Mouse (Mus musculus) midbrain, embryonic 14.5 days (tissue): ENCODE data around the gene Igf2bp2. TPM values are rescaled to one million over a fixed set of nuclear protein-coding genes. Genes with fewer than 3 reads are reported as not detected.

ENCODE experiments used
- ATAC-seq: fragments of 200-750 bp; cut with Nextera tagmentation; 2 replicates; pipeline ENCODE4 v1.8.0; 2017; ENCODE audit warnings: moderate number of reproducible peaks, moderate library complexity; ENCODE audit not compliant: low FRiP score, low TSS enrichment
- DNase-seq: peaks from one replicate; pipeline ENCODE4 v3.0.0-alpha.2; 2015
- H3K27ac ChIP-seq: fragments of 300-500 bp; sonication (generic); replicated peaks from 2 replicates; pipeline ENCODE4 v1.5.1; 2014; ENCODE audit warnings: mild to moderate bottlenecking, low read depth, low read length, moderate library complexity
- H3K27me3 ChIP-seq: fragments of 300-500 bp; sonication (generic); 2 replicates; pipeline ENCODE4 v1.6.1; 2014; ENCODE audit warnings: low read length, control low read depth, mixed read lengths; ENCODE audit not compliant: control insufficient read depth, insufficient read depth
- H3K36me3 ChIP-seq: fragments of 300-500 bp; sonication (generic); 2 replicates; pipeline ENCODE4 v1.6.1; 2014; ENCODE audit warnings: low read length, control low read depth; ENCODE audit not compliant: control insufficient read depth, insufficient read depth
- H3K4me1 ChIP-seq: fragments of 300-500 bp; sonication (generic); 2 replicates; pipeline ENCODE4 v1.6.1; 2014; ENCODE audit warnings: mild to moderate bottlenecking, antibody characterized with exemption, low read length, control low read depth; ENCODE audit not compliant: control insufficient read depth, insufficient read depth
- H3K4me2 ChIP-seq: fragments of 300-500 bp; sonication (generic); 2 replicates; pipeline ENCODE4 v1.6.1; 2014; ENCODE audit warnings: mild to moderate bottlenecking, low read length, moderate library complexity
- H3K4me3 ChIP-seq: fragments of 300-500 bp; sonication (generic); replicated peaks from 2 replicates; pipeline ENCODE4 v1.5.1; 2014; ENCODE audit warnings: low read depth, low read length
- H3K9ac ChIP-seq: fragments of 300-500 bp; sonication (generic); replicated peaks from 2 replicates; pipeline ENCODE4 v1.6.1; 2014; ENCODE audit warnings: mild to moderate bottlenecking, low read length, moderate library complexity
- H3K9me3 ChIP-seq: fragments of 300-500 bp; sonication (generic); 2 replicates; pipeline ENCODE4 v1.6.1; 2016; ENCODE audit warnings: low read length, control low read depth, mixed read lengths; ENCODE audit not compliant: control insufficient read depth
- WGBS: fragments of 180-500 bp; shearing (Covaris S2); extraction: QIAGEN DNeasy Blood & Tissue Kit; methylation state at CpG from one replicate; pipeline ENCODE4 v1.1.7; 2014; 5-methylcytosine and 5-hydroxymethylcytosine counted together
- polyA plus RNA-seq: library from polyadenylated mRNA; unstranded; fragments of >200 nt; fragmentation: Nextera tagmentation; extraction: Ambion mirVana; gene quantifications from 2 replicates; pipeline ENCODE4 v1.2.1, GENCODE M21; 2014

The Igf2bp2 gene
- polyA plus RNA-seq, 1 experiment from 2014 or later, result 20.2 TPM

DNA sequence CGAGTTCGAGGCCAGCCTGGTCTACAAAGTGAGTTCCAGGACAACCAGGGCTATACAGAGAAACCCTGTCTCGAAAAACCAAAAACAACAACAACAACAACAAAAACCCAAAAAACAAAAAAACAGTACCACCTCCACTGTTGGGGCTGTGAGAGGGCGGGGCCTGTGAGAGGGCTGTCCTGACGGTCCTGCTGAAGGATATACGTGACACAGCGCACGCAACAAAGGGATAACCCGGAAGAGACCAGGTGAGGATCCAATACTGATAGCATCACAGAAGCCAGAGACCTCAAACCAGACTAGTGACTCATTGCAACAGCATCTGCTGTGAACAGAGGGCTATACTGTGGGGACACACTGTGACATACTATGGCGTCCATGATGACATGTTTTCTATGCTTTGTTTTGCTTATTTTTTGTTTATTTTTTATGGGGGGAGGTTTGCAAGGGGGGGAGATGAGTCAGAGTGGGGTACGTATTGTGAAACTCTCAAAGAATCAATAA, 10.1 kb downstream of the Igf2bp2 start:
- ATAC-seq, result no peak
- Histone ChIP-seq H3K4me3 (no peak overlapping the region), H3K4me2 (no peak overlapping the region), H3K9me3 (no peaks in the 10 kb centered on the region), H3K4me1 (no peaks in the 10 kb centered on the region; the same call in 1 of the 2 replicates), H3K27me3 (no peaks in the 10 kb centered on the region), H3K9ac (no peak overlapping the region), H3K27ac (no peak overlapping the region), H3K36me3 (no peaks in the 10 kb centered on the region)
- no peak for DNase-seq
- 95% methylated on average over 11 of the region's 11 CpGs for WGBS

DNA sequence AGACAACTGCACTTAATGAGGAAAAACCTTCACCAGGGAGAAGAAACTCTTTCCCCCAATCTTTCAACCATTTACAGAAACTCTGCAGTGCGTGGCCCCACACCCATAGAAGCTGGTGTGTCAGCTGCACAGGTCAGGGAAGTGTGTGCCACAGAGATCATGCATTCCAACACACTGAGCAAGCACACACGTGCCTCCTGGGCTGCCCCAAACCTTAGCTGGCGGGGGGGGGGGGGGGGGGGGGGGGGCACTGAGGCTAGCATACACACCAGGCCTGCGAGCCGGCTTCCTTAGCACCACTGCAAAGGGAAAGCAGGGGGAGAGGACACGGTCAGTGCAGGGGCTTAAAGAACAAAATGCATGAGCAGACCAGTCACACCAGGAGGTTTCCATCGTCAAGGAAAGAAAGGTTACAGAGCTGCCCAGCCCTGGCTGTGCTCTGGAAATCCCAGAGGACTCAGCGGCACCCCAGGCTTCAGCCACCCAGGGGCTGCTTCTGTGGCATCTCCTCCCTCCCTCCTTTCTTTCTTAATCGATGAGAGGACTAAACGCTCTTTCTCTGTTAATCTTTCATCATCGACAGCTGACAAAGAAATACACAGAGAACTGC, 11.3 kb downstream of the Igf2bp2 start:
- Histone ChIP-seq H3K9me3 (no peaks in the 10 kb centered on the region), H3K9ac (peak overlapping the region; percentile 39; the same call in 1 of the 2 replicates), H3K4me2 (peak overlapping the region; percentile 29), H3K4me1 (no peaks in the 10 kb centered on the region; the same call in 1 of the 2 replicates), H3K4me3 (no peak overlapping the region), H3K27ac (peak overlapping the region; percentile 57; the same call in 1 of the 2 replicates), H3K27me3 (no peaks in the 10 kb centered on the region), H3K36me3 (no peaks in the 10 kb centered on the region)
- WGBS, result 8% methylated on average over 11 of the region's 11 CpGs
- ATAC-seq (no peak), DNase-seq (peak; percentile 18)

DNA sequence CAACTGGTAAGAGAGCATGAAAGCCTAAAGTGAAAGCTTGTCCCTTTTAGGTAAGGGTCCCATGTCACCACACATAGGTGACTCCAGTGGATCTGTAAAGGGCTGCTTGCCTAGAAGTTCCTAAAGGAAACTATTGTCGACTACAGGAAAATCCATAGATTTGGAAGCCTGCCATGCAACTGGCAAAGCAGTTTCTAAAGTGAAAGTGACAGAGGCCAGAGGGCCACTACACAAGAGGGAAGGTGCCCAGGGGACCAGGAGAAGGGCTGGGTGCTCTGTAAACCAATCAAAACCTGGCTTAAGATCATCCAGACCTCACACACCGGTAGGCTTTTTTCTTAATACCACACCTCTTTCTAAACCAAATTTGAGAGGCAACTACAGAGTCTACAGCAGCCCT, 12.7 kb downstream of the Igf2bp2 start:
- WGBS, result 32% methylated on average over 2 of the region's 2 CpGs
- H3K9me3 ChIP-seq, result no peaks in the 10 kb centered on the region
- H3K9ac ChIP-seq, result no peak overlapping the region
- DNase-seq (no peak), ATAC-seq (no peak)
- no peaks in the 10 kb centered on the region for H3K27me3 ChIP-seq
- no peaks in the 10 kb centered on the region for H3K36me3 ChIP-seq
- H3K4me3 ChIP-seq, result no peak overlapping the region
- no peak overlapping the region for H3K27ac ChIP-seq
- H3K4me2 ChIP-seq, result no peak overlapping the region
- no peaks in the 10 kb centered on the region; the same call in 1 of the 2 replicates for H3K4me1 ChIP-seq

DNA sequence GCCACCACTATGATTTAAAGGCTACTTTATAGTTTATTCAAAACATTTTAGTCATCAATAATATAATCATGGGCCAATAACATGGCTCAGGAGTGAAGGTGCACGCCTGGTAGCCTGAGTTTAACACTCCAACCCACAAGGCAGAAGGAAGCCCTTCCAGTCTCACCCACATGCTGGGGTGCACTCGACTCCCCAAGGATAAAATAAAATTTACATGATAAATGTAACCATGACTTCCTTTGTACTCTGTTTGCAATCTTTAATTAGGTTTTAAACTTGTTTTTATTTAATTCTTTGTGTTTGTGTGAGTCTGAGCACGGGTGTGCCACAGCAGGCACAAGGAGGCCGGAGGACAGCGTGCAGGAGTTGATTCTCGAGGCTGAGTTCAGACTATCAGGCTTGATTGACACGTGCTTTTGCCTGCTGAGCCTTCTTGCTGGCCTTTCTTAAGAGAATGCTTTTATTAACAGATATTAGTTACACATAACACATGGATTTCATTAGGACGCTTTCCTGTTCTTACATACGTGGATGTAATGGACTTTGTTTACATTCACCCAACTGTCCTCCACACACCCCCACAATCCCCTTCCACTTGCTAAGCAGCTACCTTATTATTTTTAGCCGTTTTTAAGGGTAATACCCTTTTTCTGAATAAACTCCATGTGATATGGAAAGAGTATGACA, 13.3 kb downstream of the Igf2bp2 start:
- Histone ChIP-seq H3K9ac (no peak overlapping the region), H3K36me3 (no peaks in the 10 kb centered on the region), H3K27me3 (no peaks in the 10 kb centered on the region), H3K27ac (no peak overlapping the region), H3K4me1 (no peaks in the 10 kb centered on the region; the same call in 1 of the 2 replicates), H3K4me3 (no peak overlapping the region), H3K9me3 (no peaks in the 10 kb centered on the region), H3K4me2 (no peak overlapping the region)
- no peak for ATAC-seq
- no peak for DNase-seq
- 24% methylated on average over 10 of the region's 10 CpGs for WGBS

DNA sequence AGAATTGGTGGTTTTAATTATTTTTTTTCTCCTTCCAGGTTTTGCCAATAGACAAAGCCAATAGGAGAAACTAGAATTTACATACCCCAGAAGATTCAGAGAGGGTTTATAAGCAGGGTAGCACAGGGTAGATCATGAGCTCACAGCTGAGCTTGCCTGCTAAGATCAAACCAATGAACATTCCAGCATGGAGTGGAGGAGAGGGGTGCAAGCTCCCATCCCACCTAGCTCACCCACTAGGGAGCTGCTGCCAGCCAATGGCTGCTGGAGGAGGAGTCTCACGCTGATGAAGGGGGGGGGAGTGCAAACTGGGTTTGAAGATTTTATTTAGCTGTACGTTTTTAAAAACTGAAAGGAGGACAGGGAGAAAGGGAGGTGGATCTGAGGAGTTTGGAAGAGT, 14.0 kb downstream of the Igf2bp2 start:
- Histone ChIP-seq H3K9ac (no peak overlapping the region), H3K4me2 (no peak overlapping the region), H3K27me3 (no peaks in the 10 kb centered on the region), H3K36me3 (no peaks in the 10 kb centered on the region), H3K4me1 (no peaks in the 10 kb centered on the region; the same call in 1 of the 2 replicates), H3K9me3 (no peaks in the 10 kb centered on the region), H3K4me3 (no peak overlapping the region), H3K27ac (no peak overlapping the region)
- ATAC-seq (no peak), DNase-seq (no peak)
- WGBS, result 22% methylated on average over 2 of the region's 2 CpGs

- Histone ChIP-seq H3K36me3 (no peaks in the 10 kb centered on the region), H3K4me2 (no peak overlapping the region), H3K9ac (no peak overlapping the region), H3K9me3 (no peaks in the 10 kb centered on the region), H3K4me3 (no peak overlapping the region), H3K27ac (no peak overlapping the region), H3K27me3 (no peaks in the 10 kb centered on the region), H3K4me1 (no peaks in the 10 kb centered on the region; the same call in 1 of the 2 replicates)
- DNase-seq (no peak), ATAC-seq (no peak)
- WGBS, result 64% methylated on average over 1 of the region's 1 CpGs
These were observed 16.0 kb downstream of the Igf2bp2 start for GRCm38 (mm10) chr16:22147131-22147530.

- no peaks in the 10 kb centered on the region for H3K27me3 ChIP-seq
- no peaks in the 10 kb centered on the region for H3K9me3 ChIP-seq
- no peak overlapping the region for H3K4me2 ChIP-seq
- H3K4me1 ChIP-seq, result no peaks in the 10 kb centered on the region; the same call in 1 of the 2 replicates
- WGBS, result 94% methylated on average over 7 of the region's 7 CpGs
- no peak overlapping the region for H3K27ac ChIP-seq
- H3K9ac ChIP-seq, result no peak overlapping the region
- ATAC-seq (no peak), DNase-seq (no peak)
- no peaks in the 10 kb centered on the region for H3K36me3 ChIP-seq
- H3K4me3 ChIP-seq, result no peak overlapping the region
These were observed 17.0 kb downstream of the Igf2bp2 start for GRCm38 (mm10) chr16:22146071-22146470.

DNA sequence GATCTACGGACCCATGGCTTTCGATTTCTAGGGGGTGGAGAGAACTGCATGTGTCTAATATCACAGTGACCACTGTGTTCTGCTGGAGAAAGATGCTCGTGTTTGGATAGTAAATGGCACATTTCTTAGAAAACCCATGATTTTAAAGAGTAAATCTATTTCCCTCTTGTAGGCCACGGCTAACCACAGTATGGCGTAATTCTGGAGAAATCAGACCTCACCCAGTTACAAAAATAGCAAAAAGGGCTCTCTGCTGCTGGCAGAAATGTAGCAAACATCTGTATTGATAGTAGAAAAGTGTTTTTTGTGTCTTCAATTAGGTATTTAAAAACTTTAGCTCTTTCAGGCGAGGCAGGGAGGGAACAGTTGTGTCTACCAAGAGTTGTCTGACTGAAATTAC, 18.6 kb downstream of the Igf2bp2 start:
- ATAC-seq (no peak), DNase-seq (no peak)
- WGBS, result 96% methylated on average over 6 of the region's 6 CpGs
- no peaks in the 10 kb centered on the region for H3K9me3 ChIP-seq
- no peaks in the 10 kb centered on the region; the same call in 1 of the 2 replicates for H3K4me1 ChIP-seq
- H3K27me3 ChIP-seq, result no peaks in the 10 kb centered on the region
- H3K4me2 ChIP-seq, result no peak overlapping the region
- H3K9ac ChIP-seq, result no peak overlapping the region
- H3K27ac ChIP-seq, result no peak overlapping the region
- H3K36me3 ChIP-seq, result no peaks in the 10 kb centered on the region
- no peak overlapping the region for H3K4me3 ChIP-seq

DNA sequence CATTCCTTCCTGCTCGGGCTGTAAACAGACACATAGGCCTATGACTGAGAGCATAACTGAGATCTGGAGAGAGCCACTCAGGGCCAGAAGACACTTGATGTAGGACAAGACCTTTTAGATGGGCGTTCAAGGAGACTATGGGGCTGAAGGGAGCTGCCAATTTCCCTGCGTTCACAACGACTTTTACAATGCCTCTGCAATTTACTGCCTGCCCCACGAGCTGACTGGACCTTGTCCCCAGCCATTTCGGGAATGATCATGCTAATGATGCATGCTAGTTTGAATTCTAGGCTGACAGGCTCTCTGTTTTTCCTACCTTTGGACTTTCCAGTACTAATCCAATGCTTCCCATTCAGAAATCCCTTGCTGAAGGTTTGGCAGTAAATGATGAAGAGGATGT, 22.2 kb downstream of the Igf2bp2 start:
- Histone ChIP-seq H3K9me3 (no peaks in the 10 kb centered on the region), H3K36me3 (no peaks in the 10 kb centered on the region), H3K9ac (no peak overlapping the region), H3K4me2 (no peak overlapping the region), H3K27me3 (no peaks in the 10 kb centered on the region), H3K4me1 (no peaks in the 10 kb centered on the region), H3K4me3 (no peak overlapping the region), H3K27ac (no peak overlapping the region)
- ATAC-seq, result no peak
- 77% methylated on average over 6 of the region's 6 CpGs for WGBS
- DNase-seq, result no peak
